Mouse (Mus musculus) small intestine, adult 2 months (tissue): ENCODE measurements at regions not wholly inside any gene's neighbourhood (a gene's known extent, or its start where the extent isn't known, plus 50 kb on each side); places are given as distances from the start of the nearest gene placed in this dataset.

Source experiments
- H3K27ac ChIP-seq: fragments of 200-500 bp; 2 replicates; pipeline ENCODE4 v1.5.1; 2012; ENCODE audit warnings: low read depth, low read length, control low read depth, inconsistent platforms; ENCODE audit not compliant: insufficient read depth
- H3K27me3 ChIP-seq: fragments of 200-500 bp; 2 replicates; pipeline ENCODE4 v1.6.1; 2012; ENCODE audit warnings: mild to moderate bottlenecking, moderate library complexity, low read length, inconsistent platforms; ENCODE audit not compliant: control insufficient read depth, insufficient read depth
- H3K36me3 ChIP-seq: fragments of 200-500 bp; 2 replicates; pipeline ENCODE4 v1.6.1; 2012; ENCODE audit warnings: mild to moderate bottlenecking, low read length, control low read depth, inconsistent platforms; ENCODE audit not compliant: control insufficient read depth, insufficient read depth
- H3K4me1 ChIP-seq: fragments of 200-500 bp; 2 replicates; pipeline ENCODE4 v1.6.1; 2012; ENCODE audit warnings: low read length, inconsistent platforms, mixed read lengths; ENCODE audit not compliant: control insufficient read depth, insufficient read depth, insufficient read length
- H3K4me3 ChIP-seq: fragments of 200-500 bp; 2 replicates; pipeline ENCODE4 v1.5.1; 2012; ENCODE audit warnings: low read depth, mild to moderate bottlenecking, control low read depth, inconsistent platforms, low read length, moderate library complexity
- CTCF ChIP-seq: fragments of 200-500 bp; IDR thresholded peaks from 2 replicates; pipeline ENCODE4 v1.5.1; 2012; ENCODE audit warnings: low read depth, mild to moderate bottlenecking, control low read depth, inconsistent platforms, low read length, moderate library complexity, mixed read lengths; ENCODE audit not compliant: insufficient replicate concordance, insufficient read length; ENCODE audit errors: extremely low read depth
- POLR2A ChIP-seq: fragments of 200-500 bp; IDR thresholded peaks from 2 replicates; pipeline ENCODE4 v1.6.1; 2012; ENCODE audit warnings: low read depth, mild to moderate bottlenecking, control low read depth, inconsistent platforms, low read length, moderate library complexity
- WGBS: fragments of 180-500 bp; shearing (Covaris S2); methylation state at CpG from one replicate; pipeline ENCODE4 v1.1.7; 2018; 5-methylcytosine and 5-hydroxymethylcytosine counted together

- H3K4me1 ChIP-seq, result no peaks in the 10 kb centered on the region
- TF ChIP-seq POLR2A (no peak), CTCF (no peak)
- H3K4me3 ChIP-seq, result no peak overlapping the region
- H3K36me3 ChIP-seq, result no peaks in the 10 kb centered on the region
- 82% methylated on average over 2 of the region's 2 CpGs for WGBS
- H3K27ac ChIP-seq, result no peak overlapping the region
- no peaks in the 10 kb centered on the region for H3K27me3 ChIP-seq
These were observed 477.2 kb upstream of the A1bg start for GRCm38 (mm10) chr15:61399971-61400370.

- TF ChIP-seq POLR2A (no peak), CTCF (no peak)
- 78% methylated on average over 3 of the region's 3 CpGs for WGBS
- Histone ChIP-seq H3K27ac (no peak overlapping the region), H3K36me3 (no peaks in the 10 kb centered on the region), H3K27me3 (no peaks in the 10 kb centered on the region), H3K4me3 (no peak overlapping the region), H3K4me1 (no peaks in the 10 kb centered on the region)
These were observed 476.0 kb upstream of the A1bg start for GRCm38 (mm10) chr15:61398829-61399228.

- WGBS, result 88% methylated on average over 3 of the region's 3 CpGs
- no peaks in the 10 kb centered on the region for H3K36me3 ChIP-seq
- no peaks in the 10 kb centered on the region for H3K4me1 ChIP-seq
- TF ChIP-seq CTCF, result no peak
- TF ChIP-seq POLR2A, result no peak
- H3K4me3 ChIP-seq, result no peak overlapping the region
- no peak overlapping the region for H3K27ac ChIP-seq
- H3K27me3 ChIP-seq, result no peaks in the 10 kb centered on the region
These were observed 474.2 kb upstream of the A1bg start for GRCm38 (mm10) chr15:61397061-61397460.

GRCm38 (mm10) chr15:61395296-61395826 is 472.5 kb upstream of the A1bg start:
- 58% methylated on average over 8 of the region's 8 CpGs for WGBS
- Histone ChIP-seq H3K36me3 (no peaks in the 10 kb centered on the region), H3K27me3 (no peaks in the 10 kb centered on the region), H3K4me1 (no peaks in the 10 kb centered on the region), H3K4me3 (no peak overlapping the region), H3K27ac (no peak overlapping the region)
- TF ChIP-seq CTCF (no peak), POLR2A (no peak)

- Histone ChIP-seq H3K36me3 (no peaks in the 10 kb centered on the region), H3K27ac (no peak overlapping the region), H3K4me3 (no peak overlapping the region), H3K27me3 (no peaks in the 10 kb centered on the region), H3K4me1 (no peaks in the 10 kb centered on the region)
- TF ChIP-seq POLR2A (no peak), CTCF (no peak)
- WGBS, result 62% methylated on average over 3 of the region's 3 CpGs
These were observed 457.9 kb upstream of the A1bg start for GRCm38 (mm10) chr15:61380666-61381065.

- WGBS, result 71% methylated on average over 3 of the region's 3 CpGs
- Histone ChIP-seq H3K4me3 (no peak overlapping the region), H3K4me1 (no peaks in the 10 kb centered on the region), H3K36me3 (no peaks in the 10 kb centered on the region), H3K27ac (no peak overlapping the region), H3K27me3 (no peaks in the 10 kb centered on the region)
- TF ChIP-seq POLR2A (no peak), CTCF (no peak)
These were observed 443.5 kb upstream of the A1bg start for GRCm38 (mm10) chr15:61366276-61366675.

GRCm38 (mm10) chr15:61365511-61365910 is 442.7 kb upstream of the A1bg start:
- Histone ChIP-seq H3K4me3 (no peak overlapping the region), H3K27ac (no peak overlapping the region), H3K36me3 (no peaks in the 10 kb centered on the region), H3K27me3 (no peaks in the 10 kb centered on the region), H3K4me1 (no peaks in the 10 kb centered on the region)
- 94% methylated on average over 5 of the region's 5 CpGs for WGBS
- TF ChIP-seq CTCF (no peak), POLR2A (no peak)

- WGBS, result 81% methylated on average over 2 of the region's 2 CpGs
- Histone ChIP-seq H3K36me3 (no peaks in the 10 kb centered on the region), H3K27ac (no peak overlapping the region), H3K4me3 (no peak overlapping the region), H3K27me3 (no peaks in the 10 kb centered on the region), H3K4me1 (no peaks in the 10 kb centered on the region)
- TF ChIP-seq CTCF (no peak), POLR2A (no peak)
These were observed 441.6 kb upstream of the A1bg start for GRCm38 (mm10) chr15:61364461-61364860.
